Comparison of ENCODE assay signal across 9 mouse cellular contexts in the genomic region with DNA sequence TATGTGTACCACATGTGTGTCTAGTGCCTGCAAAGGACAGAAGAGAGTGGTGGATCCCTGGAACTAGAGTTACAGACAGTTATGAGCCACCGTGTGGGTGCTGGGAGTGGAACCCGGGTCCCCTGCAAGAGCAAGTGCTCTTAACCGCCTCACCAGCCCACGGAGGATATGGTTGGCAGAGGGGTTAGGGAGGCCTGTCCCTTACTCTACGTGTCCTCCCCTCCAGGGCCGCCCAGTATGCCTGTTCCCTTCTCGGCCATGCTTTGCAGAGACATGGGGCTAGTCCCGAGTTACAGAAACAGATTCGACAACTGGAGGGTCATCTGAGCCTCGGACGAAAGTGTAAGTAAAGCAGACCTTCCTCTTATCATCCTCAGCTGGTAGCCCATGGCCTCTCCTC. TPM values are rescaled to one million over a fixed set of nuclear protein-coding genes. Genes with fewer than 3 reads are reported as not detected.
DNase-seq lines count a peak whose midpoint lies in the region; ATAC-seq lines count a peak whose summit lies in the region.
"Had no signal": no experiment of that assay in that cellular context is flagged by ENCODE, and none has a peak within 500 bp of the region (broad histone marks: within the 10 kb centered on the region; RNA-seq: fewer than 3 reads in every experiment).

No protein-coding gene starts in this region.

- H3K4me2 ChIP-seq in heart, embryonic 11.5 days: peak overlapping the region; percentile 95
- H3K4me2 ChIP-seq in forebrain, embryonic 11.5 days (ENCODE audit: low read depth, low read length, severe bottlenecking): peak overlapping the region; percentile 86
- peak overlapping the region; percentile 91 for H3K4me2 ChIP-seq in liver, embryonic 12.5 days

- peaks cover 12% of the 10 kb centered on the region for H3K4me1 ChIP-seq in heart, embryonic 11.5 days (ENCODE audit: control insufficient read depth, insufficient read depth, low read length)
- H3K4me1 ChIP-seq in forebrain, embryonic 11.5 days (replicated peaks; ENCODE audit: control insufficient read depth, insufficient read depth, low read length): peaks cover 3% of the 10 kb centered on the region; the same call in 1 of the 2 replicates
- peaks cover 37% of the 10 kb centered on the region for H3K4me1 ChIP-seq in liver, embryonic 12.5 days

- WGBS in heart, embryonic 11.5 days (ENCODE audit: insufficient replicate concordance): 60% methylated on average over 11 of the region's 11 CpGs
- WGBS in forebrain, embryonic 11.5 days: 73% methylated on average over 11 of the region's 11 CpGs
- 49% methylated on average over 11 of the region's 11 CpGs for WGBS in liver, embryonic 12.5 days (ENCODE audit: insufficient replicate concordance)

- no peaks in the 10 kb centered on the region for H3K9me3 ChIP-seq in heart, embryonic 11.5 days (replicated peaks; ENCODE audit: control insufficient read depth, low read length)
- H3K9me3 ChIP-seq in forebrain, embryonic 11.5 days (ENCODE audit: control insufficient read depth, low read length): no peaks in the 10 kb centered on the region
- no peaks in the 10 kb centered on the region for H3K9me3 ChIP-seq in liver, embryonic 12.5 days (replicated peaks)

- no peak for DNase-seq in heart, postnatal 14 days
- peak; percentile 37 for DNase-seq in 416B (ENCODE audit: low read depth)
- peak; percentile 57 for DNase-seq in forebrain, embryonic 11.5 days (ENCODE audit: low spot score)
- DNase-seq in Muller cell, postnatal 12 days (ENCODE audit: inconsistent ontology term): no peak
- no peak for DNase-seq in urinary bladder, adult 18-20 months (ENCODE audit: low spot score in 2 of 2)

- no peak for ATAC-seq in heart, embryonic 11.5 days (replicated peaks; ENCODE audit: insufficient number of reproducible peaks, low FRiP score, low TSS enrichment)
- ATAC-seq in forebrain, embryonic 11.5 days (replicated peaks; ENCODE audit: low FRiP score): no peak
- no peak for ATAC-seq in liver, embryonic 12.5 days
- ATAC-seq in megakaryocyte-erythroid progenitor cell, adult 5-6 weeks (replicated peaks; ENCODE audit: low FRiP score, low TSS enrichment, poor library complexity, severe bottlenecking): no peak

- H3K27ac ChIP-seq in heart, embryonic 11.5 days (ENCODE audit: low read depth, low read length): no peak overlapping the region
- no peak overlapping the region for H3K27ac ChIP-seq in forebrain, embryonic 11.5 days (ENCODE audit: low read depth, low read length)
- H3K27ac ChIP-seq in liver, embryonic 12.5 days: peak overlapping the region; percentile 85; the same call in 1 of the 2 replicates

- no peaks in the 10 kb centered on the region for H3K27me3 ChIP-seq in heart, embryonic 11.5 days (ENCODE audit: control insufficient read depth, insufficient read depth, low read length)
- no peaks in the 10 kb centered on the region for H3K27me3 ChIP-seq in forebrain, embryonic 11.5 days (ENCODE audit: control insufficient read depth, insufficient read depth, low read length)
- H3K27me3 ChIP-seq in liver, embryonic 12.5 days (replicated peaks): no peaks in the 10 kb centered on the region

- H3K9ac ChIP-seq in heart, embryonic 11.5 days (ENCODE audit: low read depth, low read length): peak overlapping the region; percentile 95
- H3K9ac ChIP-seq in forebrain, embryonic 11.5 days (ENCODE audit: low read length): peak overlapping the region; percentile 97; the same call in 1 of the 2 replicates
- peak overlapping the region; percentile 97 for H3K9ac ChIP-seq in liver, embryonic 12.5 days

- peak overlapping the region; percentile 92 for H3K4me3 ChIP-seq in heart, embryonic 11.5 days (ENCODE audit: low read depth, low read length)
- H3K4me3 ChIP-seq in forebrain, embryonic 11.5 days (ENCODE audit: low read depth, low read length): peak overlapping the region; percentile 88
- peak overlapping the region; percentile 90 for H3K4me3 ChIP-seq in liver, embryonic 12.5 days

- intact Hi-C loops in heart, postnatal 14 days (cut with DNase I): loop anchor here (5.0 kb wide), 1 partner anchor 56 kb away; no protein-coding TSS in a partner anchor

- H3K36me3 ChIP-seq in heart, embryonic 11.5 days (ENCODE audit: control insufficient read depth, insufficient read depth, low read length): peaks cover 5% of the 10 kb centered on the region
- peaks cover 2% of the 10 kb centered on the region; the same call in 1 of the 2 replicates for H3K36me3 ChIP-seq in forebrain, embryonic 11.5 days (ENCODE audit: control insufficient read depth, insufficient read depth, low read length)
- H3K36me3 ChIP-seq in liver, embryonic 12.5 days: peaks cover 63% of the 10 kb centered on the region

RNA-seq across cellular contexts. Expression of a gene that starts 1.2 kb away (rescaled TPM):
- polyA plus RNA-seq in heart, embryonic 11.5 days (2014; fragmentation: Nextera tagmentation; extraction: Ambion mirVana): not detected in 2 replicates
- total RNA-seq in heart, postnatal 14 days (2021): under 1 TPM in 1 of 2 experiments, not detected in 1; 0.17 TPM
- polyA plus RNA-seq in forebrain, embryonic 11.5 days (2014; fragmentation: Nextera tagmentation; extraction: Ambion mirVana): 0.09 TPM in 1 of 2 replicates, not detected in the other
- polyA plus RNA-seq in liver, embryonic 12.5 days (2016; fragmentation: Nextera tagmentation; extraction: Ambion mirVana): 0.05 TPM in 2 replicates
- 0.50 and 0.67 TPM in 2 replicates for total RNA-seq in megakaryocyte-erythroid progenitor cell, adult 5-6 weeks (2014; fragmentation: Nextera tagmentation)
- 0.30 TPM in 1 of 2 replicates, not detected in the other for total RNA-seq in megakaryocyte-erythroid progenitor cell, adult 5-6 weeks (2017)
- total RNA-seq: hematopoietic stem cell, adult 5-6 weeks had no signal

RNA-seq across cellular contexts. Expression of a gene that starts 1.3 kb away (rescaled TPM):
- 37.4 and 37.7 TPM in 2 replicates for polyA plus RNA-seq in heart, embryonic 11.5 days (2014; fragmentation: Nextera tagmentation; extraction: Ambion mirVana)
- 10 to 100 TPM; 30.5 to 30.7 TPM for total RNA-seq in heart, postnatal 14 days (2021)
- polyA plus RNA-seq in forebrain, embryonic 11.5 days (2014; fragmentation: Nextera tagmentation; extraction: Ambion mirVana): 41.3 and 41.6 TPM in 2 replicates
- polyA plus RNA-seq in liver, embryonic 12.5 days (2016; fragmentation: Nextera tagmentation; extraction: Ambion mirVana): 24.9 and 25.6 TPM in 2 replicates
- total RNA-seq in megakaryocyte-erythroid progenitor cell, adult 5-6 weeks (2014; fragmentation: Nextera tagmentation): 23.1 and 49.5 TPM in 2 replicates
- total RNA-seq in megakaryocyte-erythroid progenitor cell, adult 5-6 weeks (2017): 9.7 and 17.3 TPM in 2 replicates

RNA-seq across cellular contexts. Expression of a gene that starts 6.7 kb away (rescaled TPM):
- 124 TPM in 2 replicates for polyA plus RNA-seq in heart, embryonic 11.5 days (2014; fragmentation: Nextera tagmentation; extraction: Ambion mirVana)
- 10 to 100 TPM; 37.9 to 40.5 TPM for total RNA-seq in heart, postnatal 14 days (2021)
- 198 and 199 TPM in 2 replicates for polyA plus RNA-seq in forebrain, embryonic 11.5 days (2014; fragmentation: Nextera tagmentation; extraction: Ambion mirVana)
- polyA plus RNA-seq in liver, embryonic 12.5 days (2016; fragmentation: Nextera tagmentation; extraction: Ambion mirVana): 92.6 and 104 TPM in 2 replicates
- total RNA-seq in megakaryocyte-erythroid progenitor cell, adult 5-6 weeks (2014; fragmentation: Nextera tagmentation): 174 and 189 TPM in 2 replicates
- 95.5 and 108 TPM in 2 replicates for total RNA-seq in megakaryocyte-erythroid progenitor cell, adult 5-6 weeks (2017)

RNA-seq across cellular contexts. Expression of a gene that starts 8.9 kb away (rescaled TPM):
- 0.54 and 0.83 TPM in 2 replicates for polyA plus RNA-seq in heart, embryonic 11.5 days (2014; fragmentation: Nextera tagmentation; extraction: Ambion mirVana)
- 1 to 10 TPM in 1 of 2 experiments, under 1 TPM in 1; 0.85 to 1.2 TPM for total RNA-seq in heart, postnatal 14 days (2021)
- 0.65 and 0.87 TPM in 2 replicates for polyA plus RNA-seq in forebrain, embryonic 11.5 days (2014; fragmentation: Nextera tagmentation; extraction: Ambion mirVana)
- polyA plus RNA-seq in liver, embryonic 12.5 days (2016; fragmentation: Nextera tagmentation; extraction: Ambion mirVana): 0.25 and 0.30 TPM in 2 replicates
- 0.10 and 4.4 TPM in 2 replicates for total RNA-seq in megakaryocyte-erythroid progenitor cell, adult 5-6 weeks (2014; fragmentation: Nextera tagmentation)
- total RNA-seq in megakaryocyte-erythroid progenitor cell, adult 5-6 weeks (2017): 0.08 and 0.28 TPM in 2 replicates
- total RNA-seq: hematopoietic stem cell, adult 5-6 weeks had no signal

RNA-seq across cellular contexts. Expression of a gene that starts 33.5 kb away (rescaled TPM):
- polyA plus RNA-seq in heart, embryonic 11.5 days (2014; fragmentation: Nextera tagmentation; extraction: Ambion mirVana): 0.15 and 0.33 TPM in 2 replicates
- total RNA-seq in heart, postnatal 14 days (2021): under 1 TPM; 0.84 to 0.93 TPM
- 0.27 and 0.37 TPM in 2 replicates for polyA plus RNA-seq in forebrain, embryonic 11.5 days (2014; fragmentation: Nextera tagmentation; extraction: Ambion mirVana)
- 0.26 and 0.31 TPM in 2 replicates for polyA plus RNA-seq in liver, embryonic 12.5 days (2016; fragmentation: Nextera tagmentation; extraction: Ambion mirVana)
- 0.17 TPM in 1 of 2 replicates, not detected in the other for total RNA-seq in megakaryocyte-erythroid progenitor cell, adult 5-6 weeks (2014; fragmentation: Nextera tagmentation)
- 0.11 TPM in 1 of 2 replicates, not detected in the other for total RNA-seq in megakaryocyte-erythroid progenitor cell, adult 5-6 weeks (2017)
- total RNA-seq: hematopoietic stem cell, adult 5-6 weeks had no signal

Comparison
In these comparisons a context has a peak if more than half of its experiments do, and no peak if none do; other contexts are left out.
1. DNase-seq: peak in 416B (single experiment) and forebrain, embryonic 11.5 days (single experiment); none in heart, postnatal 14 days (0 of 2), Muller cell, postnatal 12 days (single experiment) and urinary bladder, adult 18-20 months (0 of 2).
2. Peak in every context shown above with its lines, with median percentiles within 50 percentile points of each other: H3K4me2 ChIP-seq, H3K4me3 ChIP-seq and H3K9ac ChIP-seq.